Mouse (Mus musculus) adrenal gland, postnatal 25 days (tissue): ENCODE measurements around the gene Fmc1. TPM values are rescaled to one million over a fixed set of nuclear protein-coding genes. Genes with fewer than 3 reads are reported as not detected.
"Not testable (repeated sequence)": the region's sequence is repeated elsewhere in the genome, so short reads cannot be mapped to it uniquely, and the experiment has no call there.

Experiments used
- DNase-seq: peaks from one replicate; pipeline ENCODE4 v3.0.0; 2021; ENCODE audit warnings: mixed read lengths
- long read RNA-seq: library from polyadenylated mRNA; stranded (forward); transcript quantifications from one replicate; pipeline ENCODE4 v2.0.0, GENCODE M21; 2021
- total RNA-seq: library from RNA; stranded (reverse); gene quantifications from 2 replicates; pipeline ENCODE4 v1.2.3, GENCODE M21; 2021

Gene Fmc1
- total RNA-seq = 102 and 114 TPM in 2 replicates
- long read RNA-seq, transcript Fmc1-201 (2 exons, 479 nt) = major isoform, 35 of 38 reads
- long read RNA-seq, partial matches to known transcripts = 3 of 38 reads
- long read RNA-seq, other reads (novel, unspliced or antisense) = 0 of 38 reads

DNA sequence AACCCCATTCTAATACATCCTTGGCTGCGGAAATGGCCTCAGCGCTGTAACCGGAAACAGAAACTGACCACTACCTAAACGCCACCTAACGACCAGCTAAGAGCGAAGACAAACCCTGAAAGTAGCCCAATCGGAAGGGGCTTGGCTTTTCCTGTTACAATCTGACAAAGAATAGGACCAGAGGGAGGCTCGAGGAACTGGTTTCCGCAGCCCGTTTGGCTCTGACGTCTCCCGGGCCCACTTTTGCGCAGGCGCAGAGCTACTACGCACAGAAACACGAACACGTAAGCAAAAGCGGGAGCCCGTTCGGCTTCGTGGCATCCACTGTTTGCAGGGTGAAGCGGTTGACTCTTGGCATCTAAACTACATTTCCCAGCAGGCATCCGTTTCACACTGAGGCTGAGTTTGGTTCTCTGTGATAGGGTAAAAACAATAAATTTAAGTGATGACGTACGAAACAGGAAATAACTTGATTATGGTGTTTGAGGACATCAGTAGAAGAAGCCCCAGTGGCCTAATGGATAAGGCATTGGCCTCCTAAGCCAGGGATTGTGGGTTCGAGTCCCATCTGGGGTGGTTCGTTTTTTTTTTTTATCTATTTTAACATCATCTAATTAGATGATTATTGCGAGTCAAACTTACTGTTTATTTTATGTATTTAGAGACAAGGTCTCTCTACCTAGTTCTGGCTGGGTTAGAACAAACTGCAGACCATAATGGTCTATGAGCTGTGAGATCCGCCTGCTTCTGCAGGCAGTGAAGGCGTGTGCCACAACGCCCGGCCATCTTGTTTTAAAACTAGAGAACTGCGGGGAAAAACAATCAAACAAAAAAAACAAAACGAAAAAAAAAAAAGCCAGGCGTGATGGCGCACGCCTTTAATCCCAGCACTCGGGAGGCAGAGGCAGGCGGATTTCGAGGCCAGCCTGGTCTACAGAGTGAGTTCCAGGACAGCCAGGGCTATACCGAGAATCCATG lies at the start of gene Fmc1:
TSS of gene Fmc1 (plus strand) at position 75 of the 978 bp plus-strand sequence.
- DNase-seq = peak; percentile 94

DNA sequence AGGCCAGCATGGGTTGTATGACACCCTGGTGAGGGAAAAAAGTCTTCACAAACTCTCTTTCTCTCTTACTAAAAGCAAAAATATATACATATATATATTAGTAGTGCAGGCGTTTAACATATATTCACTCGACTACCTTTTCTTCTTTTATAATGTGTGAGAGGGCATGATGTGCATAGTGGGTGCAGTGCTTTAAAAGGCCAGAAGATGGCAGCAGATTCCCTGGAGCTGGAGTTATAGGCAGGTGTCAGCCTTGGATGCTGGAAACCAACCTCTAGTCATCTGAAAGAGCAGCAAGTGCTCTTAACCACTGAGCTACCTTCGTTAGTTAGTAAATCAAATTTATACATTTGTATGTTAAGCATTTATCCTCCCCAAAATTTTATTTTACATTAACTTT lies 40.8 kb upstream of the Fmc1 start:
- DNase-seq = peak; percentile 26

DNA sequence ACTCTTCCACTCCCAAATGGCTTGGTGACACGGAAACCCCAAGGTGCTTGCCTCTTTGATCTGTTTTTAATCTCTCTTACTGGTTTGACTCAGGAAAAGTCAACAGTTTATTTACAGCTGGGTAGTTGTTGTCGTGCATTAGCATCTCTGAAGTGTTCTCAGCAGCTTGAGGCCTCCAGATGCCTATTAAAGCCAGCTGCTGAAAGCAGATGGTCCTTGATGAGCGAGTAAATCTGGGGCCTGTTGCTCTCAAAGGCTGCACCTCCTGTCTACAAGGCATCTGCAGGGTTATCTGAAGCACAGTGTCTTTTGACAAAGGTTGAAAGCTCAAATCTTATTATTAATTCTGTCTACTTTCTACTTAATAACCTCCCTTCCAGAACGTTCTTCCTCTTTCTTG lies 37.7 kb upstream of the Fmc1 start:
- DNase-seq = no peak

DNA sequence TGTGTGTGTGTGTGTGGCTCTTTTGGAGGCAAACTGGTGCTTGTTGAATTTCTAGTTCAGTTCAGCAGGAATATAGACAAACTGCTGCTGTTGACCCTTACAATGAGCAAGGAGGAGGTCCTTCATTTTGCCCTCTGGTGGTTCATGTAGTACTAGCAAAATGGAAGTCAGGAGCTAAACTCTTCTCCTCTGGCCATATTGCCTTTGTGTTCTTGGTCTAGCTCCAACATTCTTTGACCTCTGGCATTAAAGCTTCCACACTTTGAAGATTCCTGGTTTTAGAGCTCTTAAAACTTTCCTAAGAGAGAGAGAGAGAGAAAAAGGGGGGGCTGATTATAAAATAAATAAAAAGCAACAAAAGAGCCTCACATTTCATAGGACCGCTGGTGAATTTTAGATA lies 21.2 kb upstream of the Fmc1 start:
- no peak for DNase-seq

DNA sequence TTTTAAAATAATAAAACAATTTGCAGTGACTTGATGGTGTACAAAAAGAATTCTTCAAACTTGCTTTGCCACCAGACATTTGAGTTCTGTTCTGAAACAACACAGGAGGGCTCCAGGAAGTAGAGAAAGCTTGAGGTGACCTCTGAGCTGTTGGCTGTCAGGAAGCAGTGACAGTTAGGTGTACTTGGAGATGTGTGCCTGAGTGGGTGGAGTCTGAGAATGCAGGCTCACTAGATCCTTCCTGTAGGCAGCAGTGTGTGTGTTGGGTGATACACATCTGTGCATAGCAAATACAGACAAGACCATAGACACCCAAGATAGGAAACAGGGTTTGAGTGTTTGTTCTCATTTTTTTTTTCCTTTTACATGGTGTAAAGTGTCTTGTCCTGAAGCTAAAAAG lies 20.5 kb upstream of the Fmc1 start:
- DNase-seq = no peak

DNA sequence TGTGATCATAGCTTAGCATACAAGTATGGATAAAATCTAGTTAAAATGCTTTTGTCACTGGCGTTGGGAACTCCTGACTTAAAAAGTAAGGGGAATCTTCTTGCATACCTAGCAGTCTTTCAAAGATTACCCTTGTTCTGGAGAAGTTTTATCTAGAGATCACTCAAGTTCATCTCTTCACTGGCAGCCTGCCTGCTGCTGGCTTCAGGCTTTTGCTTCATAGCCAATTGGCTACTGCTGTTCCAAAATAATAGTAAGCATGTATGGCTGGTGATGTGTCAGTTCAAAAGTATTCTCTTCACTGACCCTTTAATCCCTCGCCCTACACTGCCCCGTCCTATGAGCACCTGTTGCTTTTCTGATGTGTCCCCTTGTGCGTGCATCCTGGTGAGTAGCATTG lies 18.1 kb upstream of the Fmc1 start:
- no peak for DNase-seq

DNA sequence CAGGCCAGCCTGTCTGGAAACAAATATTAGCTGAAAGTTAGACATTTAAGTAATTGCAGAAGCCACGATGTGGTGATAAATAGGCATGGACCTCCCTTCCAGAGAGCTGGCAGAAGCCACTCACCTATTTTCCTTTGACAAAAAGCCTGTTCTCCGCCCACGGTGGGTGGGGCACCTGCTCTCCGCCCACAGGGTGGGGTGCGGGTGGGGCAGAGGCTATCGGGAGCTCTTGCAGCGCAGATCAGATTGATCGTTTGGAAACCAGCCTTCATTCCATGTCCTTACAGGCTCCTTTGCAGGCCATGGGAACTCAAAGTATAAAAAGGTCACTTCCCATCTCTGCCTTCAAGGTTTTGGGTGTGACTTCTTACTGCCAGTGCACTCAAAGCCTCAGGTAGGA lies 9.5 kb upstream of the Fmc1 start:
- DNase-seq = no peak

DNA sequence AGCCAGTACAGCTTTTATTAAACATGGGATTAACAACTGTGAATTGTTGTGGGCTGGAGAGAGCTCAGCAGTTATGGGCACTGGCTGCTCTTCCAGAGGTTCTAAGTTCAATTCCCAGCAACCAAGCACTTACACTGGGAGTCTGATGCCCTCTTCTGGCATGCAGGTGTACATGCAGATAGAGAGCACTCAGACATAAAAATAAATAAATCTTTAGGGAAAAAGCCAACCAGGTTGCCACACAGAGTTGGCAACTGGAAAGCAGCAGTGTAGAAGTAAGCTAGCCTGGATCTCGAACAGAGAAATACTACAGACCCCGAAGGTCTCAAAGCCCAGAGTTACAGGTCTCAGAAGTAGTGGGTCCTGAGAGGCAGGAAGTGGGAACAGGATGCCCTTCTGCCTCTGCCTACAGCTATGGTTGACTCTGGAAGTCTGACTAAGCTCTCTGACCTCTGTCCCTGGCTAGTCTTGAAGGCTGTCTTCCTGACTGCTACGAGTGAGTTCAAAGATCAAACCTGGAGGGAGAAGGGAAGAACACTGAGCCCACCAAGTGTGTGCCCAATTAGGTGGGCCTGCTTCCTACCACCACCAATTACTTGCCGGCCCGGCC lies 2.0 kb upstream of the Fmc1 start:
- no peak for DNase-seq

DNA sequence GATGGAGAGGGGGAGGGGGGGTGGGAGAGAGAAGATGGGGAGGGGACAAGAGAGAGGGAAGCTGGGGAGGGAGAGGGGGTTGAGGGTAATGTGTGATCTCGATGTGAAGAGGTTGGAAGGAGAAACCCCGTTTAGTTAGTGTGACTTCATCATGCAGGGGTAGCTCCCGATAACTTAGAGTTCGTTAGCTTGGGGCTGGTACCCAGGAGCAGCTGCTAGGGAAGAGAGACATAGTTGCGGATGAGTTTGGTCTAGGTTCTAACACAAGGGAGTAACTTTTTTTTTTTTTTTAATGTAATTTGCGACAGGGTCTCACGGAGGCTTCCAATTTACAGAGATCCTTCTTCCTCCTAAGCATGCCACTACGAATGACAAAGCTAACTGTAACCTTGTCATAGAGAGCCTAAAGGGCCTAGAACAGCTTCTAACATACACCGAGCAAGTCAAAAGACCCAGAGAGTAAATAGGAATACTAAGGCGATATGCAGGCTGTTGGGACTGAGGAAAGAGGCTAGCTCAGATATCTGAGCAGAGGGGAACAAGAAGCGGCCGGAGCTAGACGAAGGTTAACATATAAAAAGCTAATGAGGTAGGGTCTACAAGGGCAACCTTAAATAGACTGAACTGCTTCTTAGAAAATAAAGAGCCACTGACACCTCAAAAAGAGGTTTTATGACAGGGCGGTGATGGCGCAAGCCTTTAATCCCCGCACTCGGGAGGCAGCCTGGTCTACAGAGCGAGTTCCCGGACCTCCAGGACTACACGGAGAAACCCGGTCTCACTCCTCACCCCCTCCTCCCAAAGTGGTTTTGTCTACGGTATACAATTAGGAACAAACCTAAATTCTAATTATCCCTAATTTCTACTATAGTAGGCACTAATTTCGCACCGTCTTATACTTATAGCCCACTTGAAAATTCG lies 542 bp upstream of the Fmc1 start:
- peak; percentile 27 for DNase-seq

DNA sequence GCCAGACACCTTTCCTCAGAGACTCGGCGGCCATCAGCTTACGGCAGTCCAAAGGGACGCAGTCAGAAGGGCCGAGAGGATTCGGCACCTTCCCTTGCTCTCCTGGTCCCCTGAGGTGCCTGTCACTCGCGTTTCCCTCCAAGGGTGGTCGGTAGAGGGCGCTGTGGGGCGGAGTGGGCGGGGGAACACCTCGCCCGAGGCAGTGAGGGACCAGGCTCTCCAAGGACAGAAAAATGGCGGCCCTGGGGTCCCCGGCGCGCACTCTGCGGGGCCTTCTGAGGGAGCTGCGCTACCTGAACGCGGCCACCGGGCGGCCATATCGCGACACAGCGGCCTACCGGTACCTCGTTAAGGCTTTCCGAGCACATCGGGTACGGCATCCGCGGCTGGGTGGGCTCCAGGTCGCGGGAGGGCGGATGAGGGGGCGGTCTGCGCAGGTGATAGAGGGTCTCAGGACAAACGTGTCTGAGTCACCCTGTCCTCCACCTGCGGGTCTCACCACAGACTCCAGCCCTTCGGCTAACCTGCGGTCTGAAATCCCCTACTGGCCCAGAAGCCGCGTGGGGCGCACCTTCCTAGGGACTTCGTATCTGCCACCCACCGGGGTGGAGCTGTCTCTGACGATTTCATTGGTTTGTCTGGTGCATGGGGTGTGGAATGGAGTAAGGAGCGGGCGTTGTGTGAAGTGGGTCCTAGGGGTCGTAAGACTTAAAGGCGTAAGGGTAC lies 1.5 kb downstream of the Fmc1 start:
- DNase-seq = peak; percentile 100

DNA sequence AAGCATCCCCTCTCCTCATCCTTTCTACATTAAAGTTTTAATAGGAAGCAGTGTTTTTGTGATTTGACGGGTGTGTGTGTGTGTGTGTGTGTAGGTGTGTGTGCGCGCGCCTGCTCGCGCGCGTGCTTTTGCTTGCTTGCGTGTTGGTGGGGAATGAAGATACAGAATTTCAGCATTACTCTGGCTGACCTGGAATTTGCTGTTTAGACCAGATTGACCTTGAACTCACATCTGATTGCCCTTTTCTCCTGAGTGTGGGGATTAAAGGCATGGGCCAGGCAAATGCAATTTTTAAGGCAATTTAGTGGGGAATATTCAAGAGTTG lies 2.0 kb downstream of the Fmc1 start:
- DNase-seq = no peak

DNA sequence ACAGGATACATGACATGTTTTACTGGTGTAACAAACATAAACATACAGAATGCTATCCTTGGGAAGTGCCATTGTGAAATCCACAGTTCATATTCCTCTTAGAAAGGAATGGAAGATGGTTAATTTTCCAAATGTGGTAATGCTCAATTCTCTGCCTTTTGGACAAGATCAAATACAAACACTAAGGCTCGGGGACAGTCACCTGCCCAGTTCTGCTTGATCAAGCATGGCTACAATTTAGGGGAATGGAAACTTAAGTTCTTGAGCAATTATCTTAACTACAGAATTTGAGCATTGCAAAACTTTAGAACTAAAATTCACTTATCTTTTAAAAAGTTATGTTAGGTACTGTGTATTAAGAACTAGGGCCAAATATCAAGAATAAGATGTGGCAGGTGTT lies 2.5 kb downstream of the Fmc1 start:
- no peak for DNase-seq

DNA sequence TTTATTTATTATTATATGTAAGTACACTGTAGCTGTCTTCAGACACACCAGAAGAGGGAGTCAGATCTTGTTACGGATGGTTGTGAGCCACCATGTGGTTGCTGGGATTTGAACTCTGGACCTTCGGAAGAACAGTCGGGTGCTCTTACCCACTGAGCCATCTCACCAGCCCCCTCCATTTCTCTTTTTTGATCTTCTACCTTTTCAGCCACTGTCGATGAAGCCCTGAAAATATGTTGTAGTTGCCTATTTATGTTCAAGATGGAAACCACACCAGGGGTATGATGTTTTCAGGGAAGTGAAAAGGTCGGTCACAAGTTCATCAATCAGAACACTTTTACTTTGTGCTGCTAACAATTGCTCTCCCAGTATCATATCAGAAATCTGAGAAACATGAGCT lies 10.8 kb downstream of the Fmc1 start:
- not testable (repeated sequence) for DNase-seq

DNA sequence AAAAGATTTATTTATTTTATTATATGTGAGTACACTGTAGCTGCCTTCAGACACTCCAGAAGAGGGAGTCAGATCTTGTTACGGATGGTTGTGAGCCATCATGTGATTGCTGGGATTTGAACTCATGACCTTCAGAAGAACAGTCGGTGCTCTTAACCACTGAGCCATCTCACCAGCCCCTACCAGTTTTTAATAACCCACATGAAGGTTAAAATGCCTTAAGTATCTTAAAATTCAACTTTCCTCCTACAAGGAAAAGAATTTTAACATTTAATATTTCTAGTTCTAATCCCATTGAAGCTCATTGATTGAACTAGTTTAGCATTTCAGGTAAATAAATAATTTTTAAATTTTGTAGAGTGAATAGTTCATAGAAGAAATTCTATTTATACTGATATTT lies 13.7 kb downstream of the Fmc1 start:
- not testable (repeated sequence) for DNase-seq

DNA sequence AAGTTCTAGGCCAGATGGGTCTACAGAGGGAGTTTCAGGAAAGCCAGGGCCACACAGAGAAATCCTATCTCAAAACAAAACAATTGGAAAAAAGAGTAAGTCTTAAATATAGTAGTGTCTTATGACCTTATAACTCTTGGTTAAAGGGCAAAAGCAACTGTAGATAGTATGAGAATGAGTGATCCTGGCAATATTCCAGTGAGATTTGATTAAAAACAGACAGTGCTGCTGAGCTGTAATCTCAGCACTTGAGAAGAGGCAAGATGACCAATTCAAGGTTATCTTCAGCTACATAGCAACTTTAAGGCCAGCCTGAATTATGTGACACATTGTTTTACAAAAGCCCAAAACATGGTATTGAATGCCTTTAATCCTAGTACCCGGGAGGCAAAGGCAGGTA lies 14.4 kb downstream of the Fmc1 start:
- DNase-seq = no peak

DNA sequence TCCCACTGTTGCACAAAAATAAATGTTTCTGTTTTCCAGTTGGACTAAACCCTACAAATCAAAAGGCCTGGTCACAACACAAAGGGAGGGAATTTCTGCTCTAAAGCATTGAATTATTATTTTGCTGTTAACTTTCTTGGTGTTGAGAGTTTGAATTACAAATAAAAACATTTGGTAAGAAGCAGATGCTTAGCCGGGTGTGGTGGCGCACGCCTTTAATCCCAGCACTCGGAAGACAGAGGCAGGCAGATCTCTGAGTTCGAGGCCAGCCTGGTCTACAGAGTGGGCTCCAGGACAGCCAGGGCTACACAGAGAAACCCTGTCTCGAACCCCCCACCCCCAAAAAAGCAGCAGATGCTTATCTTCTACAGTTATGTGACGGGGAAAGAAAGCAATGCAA lies 15.3 kb downstream of the Fmc1 start:
- DNase-seq = not testable (repeated sequence)

DNA sequence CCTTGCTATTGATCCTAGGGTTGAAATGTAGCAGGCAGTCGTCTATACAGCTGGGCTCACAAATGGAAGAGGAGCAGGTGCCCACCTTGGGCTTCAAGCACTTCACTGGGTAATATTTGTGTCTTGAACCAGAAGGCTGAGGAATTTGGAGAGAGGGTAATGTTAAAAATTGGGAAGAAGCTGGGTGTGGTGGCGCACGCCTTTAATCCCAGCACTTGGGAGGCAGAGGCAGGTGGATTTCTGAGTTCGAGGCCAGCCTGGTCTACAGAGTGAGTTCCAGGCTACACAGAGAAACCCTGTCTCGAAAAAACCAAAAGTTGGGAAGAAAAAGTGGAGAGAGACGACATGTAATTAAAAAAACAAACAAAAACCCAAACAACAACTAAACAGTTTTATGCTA lies 16.5 kb downstream of the Fmc1 start:
- not testable (repeated sequence) for DNase-seq

DNA sequence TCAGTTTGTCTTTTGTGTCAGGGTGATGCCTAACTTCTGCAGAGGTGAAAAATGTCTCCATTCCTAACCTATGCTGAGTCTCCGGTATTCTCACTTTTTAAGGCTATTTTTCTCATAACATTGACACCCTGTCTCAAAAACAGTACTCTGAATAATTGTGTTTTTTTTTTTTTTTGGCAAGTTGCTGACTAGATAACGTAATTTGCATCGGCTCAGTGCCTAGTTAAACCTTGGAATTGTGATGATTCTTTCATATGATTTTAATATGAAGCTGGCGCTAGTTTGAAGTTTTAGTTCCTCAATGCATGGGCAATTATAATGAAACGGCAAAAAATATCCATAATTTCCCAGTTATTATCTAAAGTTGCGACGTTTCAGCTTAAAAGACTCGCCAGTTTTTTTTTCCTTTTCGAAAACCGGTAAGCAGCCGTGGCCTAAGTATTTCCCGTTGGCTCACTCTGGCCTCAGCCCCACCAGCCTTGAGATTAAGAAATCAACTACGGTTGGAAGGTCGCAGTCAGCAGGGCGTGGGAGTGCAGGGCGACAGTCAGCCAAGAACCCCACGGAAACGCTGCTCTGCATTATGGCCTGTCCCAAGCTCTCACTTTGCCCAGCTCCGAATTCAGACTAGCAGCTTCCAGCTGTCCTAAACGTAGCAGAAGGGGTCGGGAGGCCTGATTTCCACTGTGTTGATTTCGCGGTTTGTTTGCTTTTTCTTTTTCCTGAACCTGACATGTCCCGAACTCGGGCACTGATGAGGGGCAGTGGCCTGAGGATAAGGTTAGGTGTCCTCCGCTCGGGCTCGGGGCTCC lies 17.2 kb downstream of the Fmc1 start:
- DNase-seq = peak; percentile 66

DNA sequence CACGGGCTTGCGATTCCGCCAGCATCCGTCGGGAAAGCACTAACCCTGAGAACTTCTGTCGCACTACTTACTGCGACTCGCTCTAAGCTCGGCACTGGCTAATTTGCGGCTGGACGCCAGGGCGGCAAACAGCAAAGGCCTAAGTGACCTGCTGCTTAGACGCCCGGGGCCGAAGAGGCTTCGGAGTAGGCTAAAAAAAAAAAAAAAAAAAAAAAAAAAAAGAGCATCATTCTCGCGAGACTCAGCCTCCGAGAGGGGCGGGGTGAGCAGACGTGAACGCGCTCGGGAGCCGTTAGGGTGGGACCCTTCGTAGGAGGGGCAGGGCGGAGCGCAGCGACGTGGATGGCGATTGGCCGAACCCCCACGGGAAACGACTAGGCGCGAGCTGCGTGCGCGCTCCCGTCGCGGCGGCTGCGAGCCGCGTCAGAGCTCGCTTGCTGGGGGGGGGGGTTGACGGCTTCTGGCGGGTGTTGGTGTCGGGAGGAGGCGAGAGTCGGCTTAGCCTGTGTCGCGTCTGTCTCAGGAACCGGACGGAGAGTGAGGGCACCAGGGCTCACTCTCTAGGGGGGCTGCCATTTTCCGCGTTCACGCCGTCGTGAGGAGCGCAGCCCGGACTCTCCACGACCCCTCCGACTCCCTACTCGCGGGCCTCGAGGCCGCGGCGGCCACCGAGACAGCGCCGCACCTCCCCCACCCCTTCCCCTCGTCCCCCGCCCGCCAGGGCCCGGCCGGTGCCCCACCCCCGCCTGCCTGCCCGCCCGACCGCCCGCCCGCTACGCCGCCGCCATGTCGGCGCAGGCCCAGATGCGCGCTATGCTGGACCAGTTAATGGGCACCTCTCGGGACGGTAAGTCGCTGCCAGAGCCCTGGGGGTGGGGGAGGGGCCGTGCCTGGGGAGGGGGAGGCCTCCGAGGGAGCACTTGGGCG lies 18.0 kb downstream of the Fmc1 start, which contains the start of gene Luc7l2:
TSS of gene Luc7l2 (plus strand) at position 273 of the 927 bp plus-strand sequence.
- DNase-seq = peak; percentile 96
